Comparison of ENCODE assay signal across 20 mouse cellular contexts in the genomic region with DNA sequence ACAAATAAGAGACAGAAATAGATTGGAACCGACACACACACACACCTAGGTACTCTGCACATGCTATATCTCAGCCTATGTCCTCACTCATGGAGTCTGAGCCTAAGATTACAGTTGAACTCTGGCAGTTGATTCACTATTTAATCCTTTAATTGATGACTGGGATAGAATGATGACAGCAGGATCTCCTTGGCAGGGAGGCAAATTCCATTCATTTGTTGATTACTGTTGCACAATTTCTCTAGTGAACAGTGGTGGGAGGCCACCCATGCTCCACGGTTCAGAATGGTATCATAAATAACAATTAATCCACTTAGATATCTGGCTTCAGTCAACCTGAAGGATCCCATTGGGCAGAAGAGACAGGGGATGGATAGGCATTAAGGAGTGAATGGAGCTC.
DNase-seq lines count a peak whose midpoint lies in the region; TF ChIP-seq lines count a peak whose summit lies in the region.
"Had no signal": no experiment of that assay in that cellular context is flagged by ENCODE, and none has a peak within 500 bp of the region (broad histone marks: within the 10 kb centered on the region; RNA-seq: fewer than 3 reads in every experiment).

No protein-coding gene starts in this region.

- WGBS in midbrain, embryonic 10.5 days: 83% methylated on average over 2 of the region's 2 CpGs

- no peaks in the 10 kb centered on the region for H3K36me3 ChIP-seq in midbrain, embryonic 10.5 days
- H3K36me3 ChIP-seq: heart, embryonic 12.5 days; hindbrain, embryonic 12.5 days; limb, embryonic 12.5 days; liver, embryonic 12.5 days; neural tube, embryonic 15.5 days; stomach, embryonic 15.5 days had no signal

- no peak for TF ChIP-seq CTCF in brain, embryonic 14.5 days (IDR thresholded peaks at IDR 0.05; ENCODE audit: borderline replicate concordance, extremely low read depth, insufficient read depth, insufficient read length)

- H3K4me1 ChIP-seq in midbrain, embryonic 10.5 days: peaks cover 11% of the 10 kb centered on the region; the same call in 1 of the 2 replicates
- H3K4me1 ChIP-seq: hindbrain, embryonic 12.5 days; limb, embryonic 12.5 days; liver, embryonic 12.5 days; neural tube, embryonic 15.5 days; stomach, embryonic 15.5 days had no signal

- TF ChIP-seq POLR2A in brain, embryonic 14.5 days (IDR thresholded peaks at IDR 0.05; ENCODE audit: borderline replicate concordance, extremely low read depth, insufficient read depth, insufficient read length, poor library complexity, severe bottlenecking): no peak

- DNase-seq in layer of hippocampus, adult 11-12 months (ENCODE audit: low spot score): peak; percentile 7
- no peak for DNase-seq in layer of hippocampus, postnatal 25 days (ENCODE audit: extremely low spot score in 1 of 2, low spot score in 1 of 2)
- peak; percentile 34 for DNase-seq in MN1 (ENCODE audit: low spot score)
- DNase-seq in brain, embryonic 14.5 days (ENCODE audit: low read depth): peak; percentile 14
- DNase-seq in layer of hippocampus, adult 9-10 months (ENCODE audit: low spot score): peak; percentile 13
- DNase-seq in kidney, adult 18-20 months: no peak
- DNase-seq in midbrain, embryonic 10.5 days (ENCODE audit: low spot score): no peak
- DNase-seq: adrenal gland, postnatal 10 days; cerebellum, adult 11-12 months; cerebellum, postnatal 36 days; forebrain, postnatal 0 days; heart, postnatal 14 days; kidney, adult 9 months; right cerebral cortex, postnatal 25 days had no signal

- no peaks in the 10 kb centered on the region for H3K27me3 ChIP-seq in midbrain, embryonic 10.5 days (ENCODE audit: low read depth, poor library complexity, severe bottlenecking)
- H3K27me3 ChIP-seq: hindbrain, embryonic 12.5 days; liver, embryonic 12.5 days; neural tube, embryonic 15.5 days; stomach, embryonic 15.5 days had no signal

- H3K9me3 ChIP-seq in midbrain, embryonic 10.5 days (replicated peaks): no peaks in the 10 kb centered on the region
- H3K9me3 ChIP-seq: heart, embryonic 12.5 days; hindbrain, embryonic 12.5 days; limb, embryonic 12.5 days; liver, embryonic 12.5 days; neural tube, embryonic 15.5 days; stomach, embryonic 15.5 days had no signal

- no peak overlapping the region for H3K27ac ChIP-seq in midbrain, embryonic 10.5 days (replicated peaks)
- H3K27ac ChIP-seq: hindbrain, embryonic 12.5 days; limb, embryonic 12.5 days; liver, embryonic 12.5 days; neural tube, embryonic 15.5 days; stomach, embryonic 15.5 days had no signal

- H3K4me3 ChIP-seq in midbrain, embryonic 10.5 days: no peak overlapping the region
- H3K4me3 ChIP-seq: heart, embryonic 12.5 days; hindbrain, embryonic 12.5 days; limb, embryonic 12.5 days; liver, embryonic 12.5 days; neural tube, embryonic 15.5 days; stomach, embryonic 15.5 days had no signal

Comparison
In these comparisons a context has a peak if more than half of its experiments do, and no peak if none do; other contexts are left out.
1. DNase-seq: peak in layer of hippocampus, adult 11-12 months (single experiment), MN1 (single experiment), brain, embryonic 14.5 days (single experiment) and layer of hippocampus, adult 9-10 months (single experiment); none in layer of hippocampus, postnatal 25 days (0 of 2), kidney, adult 18-20 months (single experiment) and midbrain, embryonic 10.5 days (single experiment).